Mouse (Mus musculus) embryonic facial prominence, embryonic 13.5 days (tissue): ENCODE data around the gene Nos3. TPM values are rescaled to one million over a fixed set of nuclear protein-coding genes. Genes with fewer than 3 reads are reported as not detected.

Experiments
- ATAC-seq: fragments of 200-750 bp; cut with Nextera tagmentation; 2 replicates; pipeline ENCODE4 v1.8.0; 2017; ENCODE audit warnings: low read depth; ENCODE audit not compliant: insufficient number of reproducible peaks, insufficient read depth, low FRiP score, low TSS enrichment
- H3K27ac ChIP-seq: fragments of 300-500 bp; sonication (generic); 2 replicates; pipeline ENCODE4 v1.5.1; 2015; ENCODE audit warnings: moderate library complexity, mild to moderate bottlenecking, inconsistent platforms
- H3K27me3 ChIP-seq: fragments of 300-500 bp; sonication (generic); 2 replicates; pipeline ENCODE4 v1.6.1; 2015; ENCODE audit warnings: mild to moderate bottlenecking, inconsistent platforms
- H3K36me3 ChIP-seq: fragments of 300-500 bp; sonication (generic); 2 replicates; pipeline ENCODE4 v1.6.1; 2015; ENCODE audit warnings: mild to moderate bottlenecking, inconsistent platforms
- H3K4me1 ChIP-seq: fragments of 300-500 bp; sonication (generic); 2 replicates; pipeline ENCODE4 v1.6.1; 2015; ENCODE audit warnings: inconsistent platforms
- H3K4me2 ChIP-seq: fragments of 300-500 bp; sonication (generic); 2 replicates; pipeline ENCODE4 v1.6.1; 2015; ENCODE audit warnings: moderate library complexity, mild to moderate bottlenecking, inconsistent platforms
- H3K4me3 ChIP-seq: fragments of 300-500 bp; sonication (generic); 2 replicates; pipeline ENCODE4 v1.5.1; 2015; ENCODE audit warnings: mild to moderate bottlenecking, inconsistent platforms
- H3K9ac ChIP-seq: fragments of 300-500 bp; sonication (generic); 2 replicates; pipeline ENCODE4 v1.6.1; 2015; ENCODE audit warnings: mild to moderate bottlenecking, inconsistent platforms
- H3K9me3 ChIP-seq: fragments of 300-500 bp; sonication (generic); 2 replicates; pipeline ENCODE4 v1.6.1; 2016; ENCODE audit warnings: inconsistent platforms
- WGBS: fragments of 180-500 bp; shearing (Covaris S2); methylation state at CpG from one replicate; pipeline ENCODE4 v1.1.7; 2015; ENCODE audit warnings: mixed read lengths; 5-methylcytosine and 5-hydroxymethylcytosine counted together
- polyA plus RNA-seq: library from polyadenylated mRNA; unstranded; fragments of >200 nt; fragmentation: Nextera tagmentation; extraction: Ambion mirVana; gene quantifications from 2 replicates; pipeline ENCODE4 v1.2.1, GENCODE M21; 2015

The Nos3 gene
- polyA plus RNA-seq, result 5.4 and 5.9 TPM in 2 replicates

DNA sequence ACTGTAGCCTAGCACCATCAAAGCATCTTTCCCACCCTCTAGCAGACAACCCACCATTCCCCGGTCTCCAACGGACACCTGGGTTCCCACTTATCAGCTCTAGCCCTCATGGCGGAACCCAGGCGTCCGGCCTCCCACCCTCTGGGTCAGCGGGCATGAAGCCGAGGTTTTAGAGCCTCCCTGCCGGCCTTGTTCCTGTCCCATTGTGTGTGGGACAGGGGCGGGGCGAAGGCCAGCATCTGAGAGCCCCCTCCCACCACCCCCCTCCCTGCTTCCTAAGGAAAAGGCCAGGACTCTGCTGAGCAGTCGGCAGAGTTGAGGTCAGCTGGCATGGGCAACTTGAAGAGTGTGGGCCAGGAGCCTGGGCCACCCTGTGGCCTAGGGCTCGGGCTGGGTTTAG is at the start of gene Nos3:
TSS of gene Nos3 (plus strand) at position 303 of the 400 bp plus-strand sequence.
- peak within 1 kb of the TSS; percentile 7; the same call in 1 of the 2 replicates for H3K4me2 ChIP-seq
- no peaks in the 10 kb centered on the region for H3K9me3 ChIP-seq
- ATAC-seq, result no peak
- peak within 1 kb of the TSS; percentile 12; the same call in 1 of the 2 replicates for H3K4me3 ChIP-seq
- peaks cover 5% of the 10 kb centered on the region; the same call in 1 of the 2 replicates for H3K4me1 ChIP-seq
- no peak within 1 kb of the TSS for H3K27ac ChIP-seq
- WGBS, result 49% methylated on average over 12 of the region's 12 CpGs
- H3K27me3 ChIP-seq, result peaks cover 7% of the 10 kb centered on the region; the same call in 1 of the 2 replicates
- no peak within 1 kb of the TSS for H3K9ac ChIP-seq
- no peaks in the 10 kb centered on the region for H3K36me3 ChIP-seq

DNA sequence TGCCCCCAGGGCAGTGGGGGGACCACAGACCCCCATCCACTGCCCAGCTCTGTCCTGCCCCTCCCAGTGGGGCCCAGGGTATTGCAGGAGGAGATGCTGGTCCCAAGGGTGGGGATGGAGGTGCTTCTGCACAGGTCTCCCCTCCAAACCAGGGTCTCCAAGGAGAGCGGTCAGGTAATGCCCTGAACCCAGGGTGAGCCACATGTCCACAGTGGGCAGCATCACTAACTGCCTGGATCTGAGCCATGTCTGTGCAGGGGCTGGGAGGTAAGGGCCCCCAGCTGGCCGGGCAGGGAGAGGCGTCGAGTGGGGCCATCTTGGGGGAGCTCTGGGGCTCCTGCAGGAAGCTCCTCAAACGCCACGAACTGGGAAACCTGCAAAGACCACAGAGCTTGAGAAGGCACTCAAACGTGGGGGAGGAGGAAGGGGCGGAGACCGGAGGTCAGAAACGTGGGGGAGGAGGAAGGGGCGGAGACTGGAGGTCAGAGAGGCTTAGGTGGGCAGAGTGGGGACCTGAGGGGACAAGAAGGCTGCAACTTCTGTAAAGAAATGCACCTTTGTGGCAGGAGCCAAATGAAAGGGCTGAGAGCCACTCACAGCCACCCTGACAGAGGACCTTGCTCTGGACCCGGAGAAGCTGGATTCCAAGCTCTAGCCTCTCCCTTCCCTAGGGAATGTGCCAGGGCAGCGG is 44.7 kb upstream of the Nos3 start:
- Histone ChIP-seq H3K27ac (peak overlapping the region; percentile 39; the same call in 1 of the 2 replicates), H3K9me3 (no peaks in the 10 kb centered on the region), H3K9ac (0 out of 2 replicates have a peak overlapping the region, but pooled peaks have one; percentile 27), H3K4me3 (peak overlapping the region; percentile 21), H3K4me2 (peak overlapping the region; percentile 52), H3K4me1 (peaks cover 27% of the 10 kb centered on the region), H3K27me3 (peaks cover 36% of the 10 kb centered on the region), H3K36me3 (no peaks in the 10 kb centered on the region)
- no peak for ATAC-seq
- WGBS, result 10% methylated on average over 13 of the region's 13 CpGs

- Histone ChIP-seq H3K27ac (peak overlapping the region; percentile 39; the same call in 1 of the 2 replicates), H3K4me2 (peak overlapping the region; percentile 52), H3K36me3 (no peaks in the 10 kb centered on the region), H3K4me1 (peaks cover 27% of the 10 kb centered on the region), H3K9me3 (no peaks in the 10 kb centered on the region), H3K9ac (0 out of 2 replicates have a peak overlapping the region, but pooled peaks have one; percentile 27), H3K4me3 (peak overlapping the region; percentile 21), H3K27me3 (peaks cover 41% of the 10 kb centered on the region)
- 24% methylated on average over 6 of the region's 6 CpGs for WGBS
- no peak for ATAC-seq
Observed at GRCm38 (mm10) chr5:24320467-24320813, 44.2 kb upstream of the Nos3 start.

- 52% methylated on average over 5 of the region's 5 CpGs for WGBS
- H3K4me3 ChIP-seq, result no peak overlapping the region
- ATAC-seq, result no peak
- no peaks in the 10 kb centered on the region for H3K9me3 ChIP-seq
- H3K27ac ChIP-seq, result peak overlapping the region; percentile 39; the same call in 1 of the 2 replicates
- peaks cover 27% of the 10 kb centered on the region for H3K4me1 ChIP-seq
- H3K4me2 ChIP-seq, result peak overlapping the region; percentile 52; the same call in 1 of the 2 replicates
- H3K9ac ChIP-seq, result 0 out of 2 replicates have a peak overlapping the region, but pooled peaks have one; percentile 27
- H3K27me3 ChIP-seq, result peaks cover 45% of the 10 kb centered on the region
- H3K36me3 ChIP-seq, result no peaks in the 10 kb centered on the region
Observed at GRCm38 (mm10) chr5:24320894-24321293, 43.7 kb upstream of the Nos3 start.

GRCm38 (mm10) chr5:24321711-24322682 is 42.6 kb upstream of the Nos3 start:
- H3K27ac ChIP-seq, result no peak overlapping the region
- H3K4me1 ChIP-seq, result peaks cover 27% of the 10 kb centered on the region
- no peaks in the 10 kb centered on the region for H3K9me3 ChIP-seq
- H3K27me3 ChIP-seq, result peaks cover 52% of the 10 kb centered on the region
- 11% methylated on average over 22 of the region's 22 CpGs for WGBS
- H3K4me2 ChIP-seq, result no peak overlapping the region
- peak overlapping the region; percentile 21; the same call in 1 of the 2 replicates for H3K9ac ChIP-seq
- no peak overlapping the region for H3K4me3 ChIP-seq
- H3K36me3 ChIP-seq, result no peaks in the 10 kb centered on the region
- no peak for ATAC-seq

DNA sequence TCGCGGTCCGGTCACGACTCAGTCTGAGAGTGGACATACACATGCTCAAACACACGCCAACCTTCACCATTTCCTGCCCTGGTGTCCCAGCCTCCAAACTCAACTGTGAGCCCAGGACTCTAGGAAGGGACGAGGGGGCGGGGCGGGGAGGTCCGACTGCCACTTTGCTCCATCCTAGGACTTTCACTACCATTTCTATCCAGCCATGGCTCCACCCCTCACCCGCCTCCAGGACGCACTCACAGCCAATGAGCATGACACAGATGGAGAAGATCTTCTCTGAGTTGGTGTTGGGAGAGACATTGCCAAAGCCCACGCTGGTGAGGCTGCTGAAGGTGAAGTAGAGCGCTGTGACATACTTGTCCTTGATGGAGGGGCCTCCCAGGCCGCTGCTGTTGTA is 39.4 kb upstream of the Nos3 start:
- ATAC-seq, result no peak
- 0 out of 2 replicates have a peak overlapping the region, but pooled peaks have one; percentile 5 for H3K4me2 ChIP-seq
- no peaks in the 10 kb centered on the region for H3K36me3 ChIP-seq
- no peaks in the 10 kb centered on the region for H3K9me3 ChIP-seq
- no peak overlapping the region for H3K4me3 ChIP-seq
- 48% methylated on average over 14 of the region's 14 CpGs for whole genome bisulfite sequencing
- no peak overlapping the region for H3K27ac ChIP-seq
- H3K4me1 ChIP-seq, result peaks cover 38% of the 10 kb centered on the region
- H3K9ac ChIP-seq, result no peak overlapping the region
- H3K27me3 ChIP-seq, result peaks cover 52% of the 10 kb centered on the region

DNA sequence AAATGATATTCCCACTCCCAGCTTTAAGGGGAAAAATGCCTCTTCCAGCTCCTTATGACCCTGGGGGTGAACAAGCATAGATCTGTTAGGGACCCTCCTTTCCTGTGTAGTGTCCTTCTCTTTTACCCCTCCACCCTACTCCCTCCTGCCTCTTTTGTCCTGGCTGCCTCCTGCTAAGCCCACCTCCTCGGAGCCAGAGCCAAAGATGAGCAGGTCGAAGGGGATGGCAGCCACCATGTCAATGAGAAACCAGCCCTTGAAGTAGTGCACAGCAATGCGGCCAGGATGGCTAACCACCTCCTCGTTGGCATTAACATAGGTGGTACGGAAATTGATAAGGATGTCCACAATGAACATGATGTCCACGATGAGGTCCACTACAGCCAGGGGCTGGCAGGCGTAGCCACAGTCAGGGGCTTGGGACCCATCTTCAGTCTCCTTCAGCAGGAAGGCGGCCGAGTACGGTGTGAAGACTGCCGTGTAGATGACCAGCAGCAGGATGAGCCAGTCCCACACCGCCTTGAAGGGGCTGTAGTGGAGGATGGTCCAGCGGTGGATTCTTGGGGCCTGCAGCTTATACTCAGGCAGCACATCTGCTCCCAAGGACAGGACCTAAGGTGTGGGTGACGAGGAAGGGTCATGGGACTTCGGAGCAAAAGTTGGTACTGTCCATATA is 38.3 kb upstream of the Nos3 start:
- Histone ChIP-seq H3K4me1 (peaks cover 27% of the 10 kb centered on the region), H3K27ac (no peak overlapping the region), H3K36me3 (no peaks in the 10 kb centered on the region), H3K9me3 (no peaks in the 10 kb centered on the region), H3K4me2 (no peak overlapping the region), H3K27me3 (peaks cover 53% of the 10 kb centered on the region), H3K9ac (no peak overlapping the region), H3K4me3 (no peak overlapping the region)
- no peak for ATAC-seq
- 90% methylated on average over 15 of the region's 15 CpGs for WGBS

DNA sequence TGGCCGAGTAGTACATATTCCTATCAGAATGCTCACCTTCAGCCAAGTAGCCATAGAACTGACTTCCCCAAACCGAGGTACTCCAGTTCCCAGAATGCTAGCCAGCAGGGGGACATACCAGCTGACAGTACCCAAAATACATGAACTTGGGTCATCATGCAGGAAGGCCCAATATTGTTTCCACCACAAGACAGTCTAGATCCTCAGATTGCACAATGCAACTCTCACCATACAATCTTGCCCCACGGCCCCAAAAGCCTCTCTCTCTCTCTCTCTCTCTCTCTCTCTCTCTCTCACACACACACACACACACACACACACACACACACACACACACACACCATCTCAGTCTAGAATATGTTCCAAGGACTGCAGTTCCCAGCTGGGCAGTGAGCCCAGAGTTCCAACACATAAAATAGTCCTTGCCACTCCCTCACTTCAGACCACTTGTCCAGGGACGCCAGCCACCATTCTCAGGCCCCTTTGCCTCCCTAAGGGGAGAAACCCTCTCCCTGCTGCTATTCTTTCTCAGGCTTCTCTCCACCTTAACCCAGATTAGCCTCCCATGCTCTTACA is 37.7 kb upstream of the Nos3 start:
- peaks cover 24% of the 10 kb centered on the region for H3K4me1 ChIP-seq
- peaks cover 47% of the 10 kb centered on the region for H3K27me3 ChIP-seq
- no peaks in the 10 kb centered on the region for H3K9me3 ChIP-seq
- WGBS, result 71% methylated on average over 4 of the region's 4 CpGs
- no peak for ATAC-seq
- no peak overlapping the region for H3K27ac ChIP-seq
- H3K4me2 ChIP-seq, result no peak overlapping the region
- no peak overlapping the region for H3K4me3 ChIP-seq
- no peaks in the 10 kb centered on the region for H3K36me3 ChIP-seq
- H3K9ac ChIP-seq, result no peak overlapping the region

- H3K36me3 ChIP-seq, result no peaks in the 10 kb centered on the region
- H3K9ac ChIP-seq, result peak overlapping the region; percentile 69
- no peak overlapping the region for H3K27ac ChIP-seq
- no peaks in the 10 kb centered on the region for H3K9me3 ChIP-seq
- ATAC-seq, result no peak
- H3K4me3 ChIP-seq, result peak overlapping the region; percentile 36
- H3K27me3 ChIP-seq, result peaks cover 31% of the 10 kb centered on the region
- 73% methylated on average over 6 of the region's 6 CpGs for WGBS
- peaks cover 17% of the 10 kb centered on the region for H3K4me1 ChIP-seq
- peak overlapping the region; percentile 63 for H3K4me2 ChIP-seq
Observed at GRCm38 (mm10) chr5:24328813-24329211, 35.8 kb upstream of the Nos3 start.

DNA sequence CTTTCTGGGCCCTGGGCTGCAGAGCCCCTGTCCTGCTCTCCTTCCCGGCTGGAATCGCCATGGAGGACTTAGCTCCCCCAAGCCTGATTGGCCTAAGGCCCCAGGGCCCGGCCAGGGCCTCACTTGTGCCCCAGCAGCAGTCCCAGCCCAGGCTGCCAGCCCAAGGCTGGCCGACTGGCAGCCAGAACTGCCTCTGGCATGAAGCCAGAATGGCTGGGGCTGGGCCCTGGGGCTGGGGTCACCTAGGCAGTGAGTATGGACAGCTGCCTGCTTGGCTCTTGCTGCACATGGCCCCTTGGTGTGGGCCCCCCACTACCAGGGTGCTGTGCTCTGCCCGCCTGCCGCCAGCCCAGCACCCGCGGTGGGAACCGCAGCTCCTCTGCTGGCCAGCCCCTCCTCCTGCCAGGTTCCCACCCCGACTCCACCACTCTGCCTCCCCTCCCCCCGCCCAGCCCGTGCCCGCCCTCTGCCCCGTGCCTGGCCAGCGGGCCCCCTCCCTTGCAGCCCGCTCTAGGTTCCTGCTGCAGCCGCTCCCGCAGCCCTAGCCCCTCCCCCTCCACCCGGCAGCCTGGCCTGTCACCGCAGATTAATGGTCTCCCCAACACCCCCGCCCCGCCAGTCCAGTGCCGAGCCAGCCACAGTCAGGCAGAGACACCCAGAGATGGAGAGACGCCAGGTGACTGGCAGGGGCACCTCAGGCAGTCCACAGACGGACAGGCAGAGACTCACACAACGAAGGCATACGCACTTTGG is 35.2 kb upstream of the Nos3 start:
- WGBS, result 10% methylated on average over 25 of the region's 27 CpGs
- H3K9ac ChIP-seq, result peak overlapping the region; percentile 69
- H3K27me3 ChIP-seq, result peaks cover 25% of the 10 kb centered on the region
- H3K4me1 ChIP-seq, result peaks cover 17% of the 10 kb centered on the region
- peak overlapping the region; percentile 36 for H3K4me3 ChIP-seq
- no peaks in the 10 kb centered on the region for H3K9me3 ChIP-seq
- ATAC-seq, result peak; percentile 67
- H3K27ac ChIP-seq, result no peak overlapping the region
- H3K36me3 ChIP-seq, result no peaks in the 10 kb centered on the region
- H3K4me2 ChIP-seq, result peak overlapping the region; percentile 63
